Mouse (Mus musculus) kidney, adult 2 months (tissue): ENCODE data around the gene Xcr1. TPM values are rescaled to one million over a fixed set of nuclear protein-coding genes. Genes with fewer than 3 reads are reported as not detected.

ENCODE experiments used
- DNase-seq: peaks from one replicate; pipeline ENCODE4 v3.0.0; 2021
- H3K27ac ChIP-seq: fragments of 200-500 bp; 2 replicates; pipeline ENCODE4 v1.5.1; 2012; ENCODE audit warnings: low read depth, low read length, control low read depth, inconsistent platforms; ENCODE audit not compliant: insufficient read depth
- H3K27me3 ChIP-seq: fragments of 200-500 bp; replicated peaks from 2 replicates; pipeline ENCODE4 v1.6.1; 2012; ENCODE audit warnings: mild to moderate bottlenecking, moderate library complexity, low read length, inconsistent platforms; ENCODE audit not compliant: control insufficient read depth, insufficient read depth
- H3K36me3 ChIP-seq: fragments of 200-500 bp; 2 replicates; pipeline ENCODE4 v1.6.1; 2012; ENCODE audit warnings: mild to moderate bottlenecking, moderate library complexity, low read length, inconsistent platforms; ENCODE audit not compliant: control insufficient read depth, insufficient read depth
- H3K4me1 ChIP-seq: fragments of 200-500 bp; 2 replicates; pipeline ENCODE4 v1.6.1; 2011; ENCODE audit warnings: low read length; ENCODE audit not compliant: control insufficient read depth, insufficient read depth
- H3K4me3 ChIP-seq: fragments of 200-500 bp; 2 replicates; pipeline ENCODE4 v1.5.1; 2011; ENCODE audit warnings: mild to moderate bottlenecking, low read depth, low read length, control low read depth; ENCODE audit not compliant: insufficient read depth
- CTCF ChIP-seq: fragments of 200-500 bp; conservative IDR thresholded peaks from 2 replicates; pipeline ENCODE4 v1.5.1; 2011; ENCODE audit warnings: low read depth, mild to moderate bottlenecking, control low read depth, low read length, moderate library complexity, mixed read lengths; ENCODE audit not compliant: insufficient read depth, insufficient read length
- POLR2A ChIP-seq: fragments of 200-500 bp; IDR thresholded peaks from one replicate; pipeline ENCODE4 v1.6.1; 2011; ENCODE audit warnings: low read depth, low read length, control low read depth
- WGBS: fragments of 180-500 bp; shearing (Covaris S2); methylation state at CpG from one replicate; pipeline ENCODE4 v1.1.7; 2018; 5-methylcytosine and 5-hydroxymethylcytosine counted together
- polyA plus RNA-seq: library from polyadenylated mRNA; depleted of rRNA; stranded (reverse); fragments of >200 nt; gene quantifications from 2 replicates; pipeline ENCODE4 v1.2.3, GENCODE M21; 2012

Gene Xcr1
- polyA plus RNA-seq, 1 experiment, result 0.72 TPM

GRCm38 (mm10) chr9:123815444-123815843 is 46.4 kb downstream of the Xcr1 start:
- DNase-seq, result peak; percentile 6
- no peaks in the 10 kb centered on the region for H3K4me1 ChIP-seq
- H3K36me3 ChIP-seq, result peaks cover 6% of the 10 kb centered on the region
- H3K27me3 ChIP-seq, result no peaks in the 10 kb centered on the region
- no peak overlapping the region for H3K4me3 ChIP-seq
- no peak overlapping the region for H3K27ac ChIP-seq
- 84% methylated on average over 3 of the region's 3 CpGs for WGBS
- TF ChIP-seq CTCF (no peak), POLR2A (no peak)

- no peak overlapping the region for H3K4me3 ChIP-seq
- peaks cover 8% of the 10 kb centered on the region for H3K36me3 ChIP-seq
- 94% methylated on average over 4 of the region's 4 CpGs for WGBS
- no peaks in the 10 kb centered on the region for H3K4me1 ChIP-seq
- no peaks in the 10 kb centered on the region for H3K27me3 ChIP-seq
- DNase-seq, result no peak
- TF ChIP-seq CTCF (no peak), POLR2A (no peak)
- H3K27ac ChIP-seq, result no peak overlapping the region
Measured at GRCm38 (mm10) chr9:123814821-123815220, 47.0 kb downstream of the Xcr1 start.

GRCm38 (mm10) chr9:123814326-123814725 is 47.5 kb downstream of the Xcr1 start:
- no peak for DNase-seq
- Histone ChIP-seq H3K4me1 (no peaks in the 10 kb centered on the region), H3K4me3 (no peak overlapping the region), H3K36me3 (peaks cover 8% of the 10 kb centered on the region), H3K27ac (no peak overlapping the region), H3K27me3 (no peaks in the 10 kb centered on the region)
- TF ChIP-seq CTCF (no peak), POLR2A (no peak)
- 67% methylated on average over 2 of the region's 2 CpGs for WGBS

- Histone ChIP-seq H3K27ac (no peak overlapping the region), H3K36me3 (peaks cover 6% of the 10 kb centered on the region; the same call in 1 of the 2 replicates), H3K27me3 (no peaks in the 10 kb centered on the region), H3K4me3 (no peak overlapping the region), H3K4me1 (no peaks in the 10 kb centered on the region)
- 91% methylated on average over 3 of the region's 3 CpGs for WGBS
- TF ChIP-seq POLR2A (no peak), CTCF (no peak)
- DNase-seq, result no peak
Measured at GRCm38 (mm10) chr9:123811831-123812230, 50.0 kb downstream of the Xcr1 start.

GRCm38 (mm10) chr9:123808583-123808982 is 53.2 kb downstream of the Xcr1 start:
- Histone ChIP-seq H3K4me1 (no peaks in the 10 kb centered on the region), H3K27ac (no peak overlapping the region), H3K27me3 (no peaks in the 10 kb centered on the region), H3K36me3 (peaks cover 6% of the 10 kb centered on the region; the same call in 1 of the 2 replicates), H3K4me3 (no peak overlapping the region)
- DNase-seq, result peak; percentile 7
- TF ChIP-seq POLR2A, result no peak
- TF ChIP-seq CTCF, result no peak
- 69% methylated on average over 7 of the region's 7 CpGs for WGBS

- TF ChIP-seq POLR2A (no peak), CTCF (no peak)
- no peaks in the 10 kb centered on the region for H3K4me1 ChIP-seq
- H3K36me3 ChIP-seq, result peaks cover 8% of the 10 kb centered on the region
- DNase-seq, result no peak
- H3K27me3 ChIP-seq, result no peaks in the 10 kb centered on the region
- H3K27ac ChIP-seq, result no peak within 1 kb of the TSS
- no peak within 1 kb of the TSS for H3K4me3 ChIP-seq
- WGBS, result 93% methylated on average over 5 of the region's 5 CpGs
Measured at GRCm38 (mm10) chr9:123806267-123806666, 55.6 kb downstream of the Xcr1 start, which contains the start of gene Cxcr6. TSS of gene Cxcr6 (plus strand) at chr9:123806475.

GRCm38 (mm10) chr9:123805241-123805640 is 56.6 kb downstream of the Xcr1 start:
- TF ChIP-seq POLR2A (no peak), CTCF (no peak)
- H3K27me3 ChIP-seq, result no peaks in the 10 kb centered on the region
- 91% methylated on average over 2 of the region's 2 CpGs for WGBS
- H3K4me1 ChIP-seq, result no peaks in the 10 kb centered on the region
- H3K36me3 ChIP-seq, result peaks cover 5% of the 10 kb centered on the region
- no peak for DNase-seq
- H3K4me3 ChIP-seq, result no peak overlapping the region
- H3K27ac ChIP-seq, result no peak overlapping the region
